Mouse (Mus musculus): ENCODE data around the gene Cox6a2. TPM values are rescaled to one million over a fixed set of nuclear protein-coding genes. Genes with fewer than 3 reads are reported as not detected.
A peak's percentile ranks its signal among the peaks of the same experiment; 100 is the strongest.

Gene Cox6a2
- polyA plus RNA-seq, 1 experiment: 414 TPM

- Histone ChIP-seq H3K4me1 (replicated peaks; ENCODE audit: control insufficient read depth, insufficient read depth, low read length) (peaks cover 3% of the 10 kb centered on the region), H3K4me3 (ENCODE audit: control insufficient read depth, insufficient read depth, low read length) (no peak overlapping the region), H3K36me3 (ENCODE audit: control insufficient read depth, insufficient read depth, low read length) (peaks cover 36% of the 10 kb centered on the region), H3K27ac (ENCODE audit: control insufficient read depth, insufficient read depth, low read length) (no peak overlapping the region), H3K27me3 (ENCODE audit: control insufficient read depth, insufficient read depth, low read length) (no peaks in the 10 kb centered on the region)
- DNase-seq: no peak
- TF ChIP-seq CTCF (IDR thresholded peaks at IDR 0.05; ENCODE audit: borderline replicate concordance, control insufficient read depth, extremely low read depth, insufficient read depth, low read length, poor library complexity) (no peak), POLR2A (IDR thresholded peaks at IDR 0.05; ENCODE audit: control insufficient read depth, extremely low read depth, insufficient read depth, low read length, poor library complexity) (no peak)
- 98% methylated on average over 16 of the region's 16 CpGs for WGBS
Observed at GRCm38 (mm10) chr7:128242331-128242730, 36.1 kb upstream of the Cox6a2 start.

- H3K4me3 ChIP-seq (ENCODE audit: control insufficient read depth, insufficient read depth, low read length): no peak overlapping the region
- H3K27ac ChIP-seq (ENCODE audit: control insufficient read depth, insufficient read depth, low read length): no peak overlapping the region
Observed at GRCm38 (mm10) chr7:128240131-128240784, 34.1 kb upstream of the Cox6a2 start.

GRCm38 (mm10) chr7:128238991-128239390 lies 32.8 kb upstream of the Cox6a2 start:
- Histone ChIP-seq H3K4me1 (replicated peaks; ENCODE audit: control insufficient read depth, insufficient read depth, low read length) (peaks cover 9% of the 10 kb centered on the region), H3K27ac (ENCODE audit: control insufficient read depth, insufficient read depth, low read length) (no peak overlapping the region), H3K36me3 (ENCODE audit: control insufficient read depth, insufficient read depth, low read length) (peaks cover 24% of the 10 kb centered on the region), H3K4me3 (ENCODE audit: control insufficient read depth, insufficient read depth, low read length) (no peak overlapping the region), H3K27me3 (ENCODE audit: control insufficient read depth, insufficient read depth, low read length) (no peaks in the 10 kb centered on the region)
- TF ChIP-seq CTCF (IDR thresholded peaks at IDR 0.05; ENCODE audit: borderline replicate concordance, control insufficient read depth, extremely low read depth, insufficient read depth, low read length, poor library complexity) (no peak), POLR2A (IDR thresholded peaks at IDR 0.05; ENCODE audit: control insufficient read depth, extremely low read depth, insufficient read depth, low read length, poor library complexity) (no peak)
- DNase-seq: peak; percentile 43
- WGBS: 28% methylated on average over 4 of the region's 4 CpGs

More at GRCm38 (mm10) chr7:128240131-128240784, 34.1 kb upstream of the Cox6a2 start:
- DNase-seq: no peak
- Histone ChIP-seq H3K4me1 (replicated peaks; ENCODE audit: control insufficient read depth, insufficient read depth, low read length) (peaks cover 9% of the 10 kb centered on the region), H3K36me3 (ENCODE audit: control insufficient read depth, insufficient read depth, low read length) (peaks cover 36% of the 10 kb centered on the region), H3K27me3 (ENCODE audit: control insufficient read depth, insufficient read depth, low read length) (no peaks in the 10 kb centered on the region)
- WGBS: 96% methylated on average over 27 of the region's 27 CpGs
- TF ChIP-seq POLR2A (IDR thresholded peaks at IDR 0.05; ENCODE audit: control insufficient read depth, extremely low read depth, insufficient read depth, low read length, poor library complexity) (no peak), CTCF (IDR thresholded peaks at IDR 0.05; ENCODE audit: borderline replicate concordance, control insufficient read depth, extremely low read depth, insufficient read depth, low read length, poor library complexity) (no peak)

GRCm38 (mm10) chr7:128237927-128238778 lies 32.0 kb upstream of the Cox6a2 start, which contains the start of gene 9130023H24Rik:
Gene 9130023H24Rik (minus strand): TSS chr7:128238031.
- peak; percentile 56; the same call in 1 of the 2 replicates for TF ChIP-seq CTCF (IDR thresholded peaks at IDR 0.05; ENCODE audit: borderline replicate concordance, control insufficient read depth, extremely low read depth, insufficient read depth, low read length, poor library complexity)
- peak; percentile 45 for TF ChIP-seq POLR2A (IDR thresholded peaks at IDR 0.05; ENCODE audit: control insufficient read depth, extremely low read depth, insufficient read depth, low read length, poor library complexity)
- H3K4me1 ChIP-seq (replicated peaks; ENCODE audit: control insufficient read depth, insufficient read depth, low read length): peaks cover 9% of the 10 kb centered on the region
- peak within 1 kb of the TSS; percentile 93 for H3K27ac ChIP-seq (ENCODE audit: control insufficient read depth, insufficient read depth, low read length)
- no peaks in the 10 kb centered on the region for H3K27me3 ChIP-seq (ENCODE audit: control insufficient read depth, insufficient read depth, low read length)
- peak; percentile 100 for DNase-seq
- H3K4me3 ChIP-seq (ENCODE audit: control insufficient read depth, insufficient read depth, low read length): peak within 1 kb of the TSS; percentile 88
- peaks cover 22% of the 10 kb centered on the region for H3K36me3 ChIP-seq (ENCODE audit: control insufficient read depth, insufficient read depth, low read length)
- under 1% methylated on average over 72 of the region's 72 CpGs for WGBS

DNA sequence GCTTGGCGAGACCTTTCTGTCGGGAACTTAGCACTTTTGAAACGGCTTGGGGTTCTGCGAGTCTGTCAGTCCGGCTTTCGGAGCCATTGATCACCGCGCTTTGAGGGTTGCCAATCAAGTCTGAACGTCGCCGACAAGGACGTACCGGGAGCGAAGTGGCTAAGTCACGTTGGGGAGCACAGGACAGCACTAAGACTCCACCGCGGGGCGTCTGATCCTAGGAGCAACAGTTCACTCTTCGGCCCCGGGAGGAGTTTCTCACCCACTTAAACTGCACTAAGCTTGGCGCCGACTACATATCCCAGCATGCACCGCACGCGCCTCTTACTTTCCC lies 31.4 kb upstream of the Cox6a2 start:
- TF ChIP-seq POLR2A (IDR thresholded peaks at IDR 0.05; ENCODE audit: control insufficient read depth, extremely low read depth, insufficient read depth, low read length, poor library complexity) (no peak), CTCF (IDR thresholded peaks at IDR 0.05; ENCODE audit: borderline replicate concordance, control insufficient read depth, extremely low read depth, insufficient read depth, low read length, poor library complexity) (no peak)
- H3K4me1 ChIP-seq (replicated peaks; ENCODE audit: control insufficient read depth, insufficient read depth, low read length): peaks cover 9% of the 10 kb centered on the region
- H3K27me3 ChIP-seq (ENCODE audit: control insufficient read depth, insufficient read depth, low read length): no peaks in the 10 kb centered on the region
- H3K4me3 ChIP-seq (ENCODE audit: control insufficient read depth, insufficient read depth, low read length): peak overlapping the region; percentile 88
- H3K36me3 ChIP-seq (ENCODE audit: control insufficient read depth, insufficient read depth, low read length): peaks cover 16% of the 10 kb centered on the region
- peak overlapping the region; percentile 93 for H3K27ac ChIP-seq (ENCODE audit: control insufficient read depth, insufficient read depth, low read length)
- no peak for DNase-seq
- WGBS: under 1% methylated on average over 25 of the region's 25 CpGs

DNA sequence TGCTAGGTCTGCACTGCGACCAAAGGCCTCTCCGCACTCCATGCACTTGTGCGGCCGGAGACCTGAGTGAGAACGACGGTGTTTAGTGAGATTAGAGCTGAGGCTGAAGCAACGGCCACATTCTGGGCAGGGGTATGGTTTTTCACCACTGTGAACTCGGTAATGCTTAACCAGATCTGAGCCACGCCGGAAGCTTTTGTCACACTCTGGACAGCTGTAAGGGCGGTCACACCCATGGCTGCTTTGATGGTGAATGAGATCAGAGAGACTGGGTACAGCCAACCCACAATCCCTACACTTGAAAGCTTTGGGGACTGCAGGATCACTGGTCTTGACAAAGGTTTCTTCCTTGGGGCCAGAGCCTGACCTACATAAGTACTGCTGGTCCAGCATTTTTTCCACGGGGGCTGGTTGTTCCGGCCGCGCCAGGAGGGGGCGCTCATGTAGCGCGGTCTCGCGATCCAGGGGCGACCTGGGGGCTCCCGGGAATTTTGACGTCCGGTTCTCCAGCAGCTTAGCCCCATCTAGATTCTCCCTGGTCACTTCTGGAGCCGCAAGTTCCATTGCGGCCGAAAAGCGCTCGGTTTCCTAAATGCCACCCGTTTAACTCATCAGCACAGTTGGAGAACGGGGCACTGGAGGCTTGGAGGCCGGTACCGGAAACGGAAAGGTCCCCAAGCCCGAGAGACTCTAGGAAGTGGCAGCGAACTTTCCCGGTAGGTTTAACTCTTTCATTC lies 30.8 kb upstream of the Cox6a2 start, which contains the start of gene Armc5:
Gene Armc5 (plus strand): TSS at position 487 of the 737 bp plus-strand sequence.
- DNase-seq: peak; percentile 81
- Histone ChIP-seq H3K27ac (ENCODE audit: control insufficient read depth, insufficient read depth, low read length) (peak within 1 kb of the TSS; percentile 93), H3K4me1 (replicated peaks; ENCODE audit: control insufficient read depth, insufficient read depth, low read length) (peaks cover 9% of the 10 kb centered on the region), H3K4me3 (ENCODE audit: control insufficient read depth, insufficient read depth, low read length) (peak within 1 kb of the TSS; percentile 88), H3K27me3 (ENCODE audit: control insufficient read depth, insufficient read depth, low read length) (no peaks in the 10 kb centered on the region), H3K36me3 (ENCODE audit: control insufficient read depth, insufficient read depth, low read length) (peaks cover 15% of the 10 kb centered on the region)
- TF ChIP-seq CTCF (IDR thresholded peaks at IDR 0.05; ENCODE audit: borderline replicate concordance, control insufficient read depth, extremely low read depth, insufficient read depth, low read length, poor library complexity) (peak; percentile 99), POLR2A (IDR thresholded peaks at IDR 0.05; ENCODE audit: control insufficient read depth, extremely low read depth, insufficient read depth, low read length, poor library complexity) (no peak)
- WGBS: 23% methylated on average over 37 of the region's 37 CpGs

Measured in thymus, adult 2 months (tissue).